Mouse (Mus musculus) MEL-GATA-1-ER (cell line): ENCODE results near the gene Slc5a9.
"Not testable (repeated sequence)": the region's sequence is repeated elsewhere in the genome, so short reads cannot be mapped to it uniquely, and the experiment has no call there.

Experiments
- DNase-seq: peaks from one replicate; pipeline ENCODE4 v3.0.0-alpha.2; 2012; ENCODE audit warnings: low read depth; ENCODE audit errors: extremely low read depth

Slc5a9 gene

DNA sequence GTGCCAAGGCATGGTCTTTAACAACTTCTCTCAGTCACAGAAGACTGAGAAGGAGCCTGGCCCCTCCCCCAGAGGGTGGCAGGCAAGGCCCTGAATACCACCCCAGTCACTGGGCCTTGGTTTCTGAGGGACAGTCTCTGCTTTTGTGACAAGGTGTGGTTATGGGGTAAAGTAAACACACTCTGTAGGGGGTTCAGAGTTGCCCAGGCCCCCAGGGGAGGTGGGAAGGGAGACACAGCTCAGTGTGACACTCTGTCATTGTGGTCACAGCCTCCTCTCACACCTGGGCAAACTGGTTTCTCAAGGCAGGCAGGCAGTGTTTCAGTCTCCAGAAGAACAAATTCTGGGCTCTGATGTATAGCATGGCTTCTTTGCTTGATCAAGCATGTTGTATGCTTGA, at the start of gene Slc5a9:
Gene Slc5a9 (minus strand): TSS at position 144 of the 400 bp plus-strand sequence.
- no peak for DNase-seq

DNA sequence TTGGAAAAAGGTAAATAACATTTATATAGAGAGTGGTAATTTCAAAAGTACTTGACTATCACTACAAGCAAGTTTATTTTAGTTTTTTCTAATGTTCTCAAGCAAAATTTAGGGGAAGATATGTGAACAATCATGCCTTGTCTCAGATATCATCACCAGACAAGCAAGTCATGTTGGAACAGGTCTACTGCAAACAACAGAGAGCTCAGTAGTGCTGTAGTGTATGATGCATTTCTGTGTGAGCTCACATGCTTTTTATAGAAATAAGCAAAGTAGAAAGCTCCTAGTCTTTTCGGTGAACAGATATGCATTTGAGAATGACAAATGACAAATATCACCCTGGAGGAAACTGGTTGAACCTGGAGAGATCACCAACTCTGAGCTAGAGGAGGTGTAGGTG, 16.4 kb upstream of the Slc5a9 start, which contains the start of gene Skint8:
Gene Skint8 (plus strand): TSS at position 301 of the 400 bp plus-strand sequence.
- no peak for DNase-seq

DNA sequence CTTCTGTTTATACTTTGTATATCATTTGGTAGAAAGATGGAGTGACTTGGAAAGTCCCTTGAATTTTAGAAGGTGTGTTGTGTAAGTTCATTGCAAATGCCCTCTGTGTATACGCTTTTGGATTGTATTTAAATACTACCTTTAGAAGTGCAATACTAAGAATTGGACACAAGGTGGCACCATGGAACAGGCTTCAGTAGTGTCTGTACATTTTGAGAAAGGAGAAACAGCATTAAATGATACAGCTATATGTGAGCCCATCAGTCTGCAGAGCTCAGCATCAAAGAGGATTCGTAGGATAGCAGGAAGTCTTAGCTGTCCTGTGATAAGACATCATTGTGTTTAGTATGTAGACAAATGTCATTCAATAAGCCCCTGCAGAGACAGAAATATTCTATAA, 5.2 kb upstream of the Slc5a9 start:
- DNase-seq = peak; percentile 11

DNA sequence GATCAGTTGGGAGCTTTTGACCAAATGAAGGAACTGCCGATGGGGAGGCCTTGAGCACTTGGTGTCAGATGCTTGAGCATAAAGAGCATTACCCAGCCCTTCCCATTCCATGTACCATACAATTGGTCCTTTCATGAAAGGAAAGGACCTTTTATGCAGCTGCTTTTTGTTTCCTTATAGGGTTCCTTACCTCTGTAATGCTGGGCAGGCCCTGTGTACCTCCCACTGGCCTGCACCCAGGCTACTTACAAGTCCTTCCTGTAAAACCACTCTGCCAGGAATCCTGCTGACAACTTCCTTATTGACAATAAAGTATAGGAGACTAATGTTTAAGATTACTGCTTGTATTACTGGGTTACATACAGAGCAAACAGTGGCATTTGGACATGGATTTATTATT, 1.2 kb downstream of the Slc5a9 start:
- DNase-seq = no peak

DNA sequence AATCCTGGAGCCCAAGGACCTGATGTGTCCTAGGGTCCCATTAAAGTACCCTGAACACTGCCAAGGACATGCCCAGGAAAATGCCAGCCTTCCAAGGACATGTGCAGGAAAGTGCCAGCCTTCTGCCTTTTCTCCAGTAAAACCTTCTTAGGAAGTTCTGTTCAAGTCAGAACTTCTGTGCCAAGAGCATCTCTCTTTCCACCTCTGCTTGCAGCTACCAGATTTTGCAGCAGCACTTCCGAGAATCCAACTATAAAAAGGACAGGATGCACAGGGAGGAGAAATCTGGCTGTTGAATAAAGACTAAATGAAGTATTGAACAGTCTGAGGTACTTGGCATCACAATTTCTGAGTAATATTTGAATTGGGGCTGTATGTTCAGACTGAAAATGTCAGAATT, 2.2 kb downstream of the Slc5a9 start:
- DNase-seq = not testable (repeated sequence)

DNA sequence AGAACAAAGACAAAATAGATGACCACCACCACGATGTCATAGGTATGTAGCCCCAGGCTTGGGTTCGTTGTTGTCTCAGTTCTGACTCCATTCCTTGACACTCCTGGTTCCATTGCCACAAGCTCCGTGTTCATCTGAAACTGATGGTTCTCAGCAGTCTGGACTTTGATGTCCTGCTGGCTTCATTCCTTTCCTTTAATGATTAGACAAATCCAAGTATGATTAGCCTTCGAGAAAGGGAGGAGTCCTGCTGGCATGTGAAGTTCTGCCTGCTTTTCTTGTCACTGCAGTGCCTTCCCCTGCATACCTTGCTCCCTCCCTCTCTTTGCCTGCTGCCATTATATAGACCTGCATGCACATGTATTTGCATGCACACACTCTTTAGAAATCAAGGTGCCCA, 4.2 kb downstream of the Slc5a9 start:
- DNase-seq = no peak

DNA sequence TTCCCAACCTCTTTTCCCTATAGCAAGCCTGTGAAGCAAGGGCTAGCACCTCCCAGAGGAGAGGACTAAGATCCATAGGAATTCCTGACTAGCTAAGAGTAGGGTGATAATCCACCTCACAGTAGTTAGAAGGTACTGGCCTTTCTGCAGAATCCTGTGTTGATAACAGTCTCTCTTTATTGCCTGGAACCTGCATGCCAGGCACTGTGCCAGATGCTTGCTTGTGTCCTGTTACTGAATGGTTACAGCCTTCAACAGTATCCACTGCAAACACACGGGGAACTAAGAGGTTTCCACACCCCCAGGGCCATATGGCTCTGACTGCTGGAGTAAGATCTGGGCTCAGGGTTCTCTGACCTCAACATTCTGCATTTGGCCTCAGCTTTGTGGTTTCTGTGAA, 5.0 kb downstream of the Slc5a9 start:
- DNase-seq = no peak

DNA sequence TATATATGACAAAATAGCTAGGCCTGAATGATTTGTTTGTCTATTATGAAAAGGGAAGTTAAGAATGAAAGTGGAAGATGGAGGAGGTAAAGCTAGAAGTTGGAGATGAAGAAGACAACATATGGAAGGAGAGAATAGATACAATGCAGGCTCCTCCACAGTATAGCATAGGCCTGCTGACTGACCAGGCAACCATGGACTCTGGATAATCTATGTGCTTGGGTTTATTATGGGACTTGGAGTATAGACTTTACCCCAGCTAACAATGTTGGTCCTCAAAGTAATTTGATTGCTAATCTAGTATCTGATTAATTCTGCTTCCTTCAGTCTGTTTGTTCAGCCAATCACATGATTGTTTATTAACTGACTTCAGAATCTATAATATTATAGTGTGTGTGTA, 10.6 kb downstream of the Slc5a9 start:
- no peak for DNase-seq

DNA sequence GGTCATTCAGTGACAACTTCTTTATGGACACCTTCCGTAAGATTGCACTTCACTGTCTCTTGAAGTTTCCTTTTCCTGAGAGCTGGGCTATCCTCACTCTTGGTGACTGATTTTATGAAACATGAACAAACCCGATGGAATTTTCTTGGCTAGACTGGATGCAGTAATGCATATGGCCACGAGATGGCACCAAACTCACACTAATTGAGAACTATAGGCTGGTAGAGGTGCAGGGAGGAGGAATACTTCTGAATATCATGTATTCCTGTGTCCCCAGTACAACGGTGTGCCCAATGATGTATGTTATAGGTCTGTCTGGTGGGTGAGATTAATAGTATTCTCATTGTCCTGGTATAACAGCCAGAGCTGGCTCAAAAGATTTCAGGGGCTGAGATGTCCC, 16.1 kb downstream of the Slc5a9 start:
- peak; percentile 24 for DNase-seq

DNA sequence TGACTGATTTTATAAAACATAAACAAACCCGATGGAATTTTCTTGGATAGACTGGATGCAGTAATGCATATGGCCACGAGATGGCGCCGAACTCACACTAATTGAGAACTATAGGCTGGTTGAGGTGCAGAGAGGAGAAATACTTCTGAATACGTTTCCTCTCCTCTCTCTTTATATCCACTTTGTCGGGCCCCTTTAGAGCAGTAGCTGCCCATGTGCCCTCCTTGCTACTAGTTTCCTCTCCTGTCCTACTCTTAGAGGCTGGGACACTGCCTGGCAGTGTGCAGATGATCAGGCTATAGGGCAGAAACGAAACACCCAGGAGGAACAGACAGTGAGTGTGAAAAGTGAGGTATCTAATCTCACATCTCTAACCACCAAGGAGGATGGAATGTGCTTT, 16.7 kb downstream of the Slc5a9 start:
- DNase-seq = peak; percentile 20

DNA sequence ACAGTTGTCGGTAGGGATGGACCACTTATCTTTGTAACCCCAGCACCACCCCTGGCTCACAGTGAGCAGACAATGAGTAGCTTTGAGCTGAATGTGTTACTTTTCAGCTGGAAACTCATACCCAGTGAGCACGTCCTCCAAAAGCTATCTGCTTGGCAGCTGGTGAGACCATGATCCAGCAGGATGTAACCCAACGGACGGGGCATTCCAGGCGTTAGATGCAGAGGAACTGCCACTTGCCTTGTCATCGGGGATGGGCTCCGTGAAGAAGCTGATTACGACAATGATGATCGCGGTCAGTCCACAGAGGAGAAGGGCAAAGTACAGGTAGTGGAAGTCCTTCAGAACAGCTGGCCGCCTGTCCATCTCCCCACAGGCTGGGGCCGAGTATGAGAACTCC, 19.2 kb downstream of the Slc5a9 start:
- DNase-seq = no peak

DNA sequence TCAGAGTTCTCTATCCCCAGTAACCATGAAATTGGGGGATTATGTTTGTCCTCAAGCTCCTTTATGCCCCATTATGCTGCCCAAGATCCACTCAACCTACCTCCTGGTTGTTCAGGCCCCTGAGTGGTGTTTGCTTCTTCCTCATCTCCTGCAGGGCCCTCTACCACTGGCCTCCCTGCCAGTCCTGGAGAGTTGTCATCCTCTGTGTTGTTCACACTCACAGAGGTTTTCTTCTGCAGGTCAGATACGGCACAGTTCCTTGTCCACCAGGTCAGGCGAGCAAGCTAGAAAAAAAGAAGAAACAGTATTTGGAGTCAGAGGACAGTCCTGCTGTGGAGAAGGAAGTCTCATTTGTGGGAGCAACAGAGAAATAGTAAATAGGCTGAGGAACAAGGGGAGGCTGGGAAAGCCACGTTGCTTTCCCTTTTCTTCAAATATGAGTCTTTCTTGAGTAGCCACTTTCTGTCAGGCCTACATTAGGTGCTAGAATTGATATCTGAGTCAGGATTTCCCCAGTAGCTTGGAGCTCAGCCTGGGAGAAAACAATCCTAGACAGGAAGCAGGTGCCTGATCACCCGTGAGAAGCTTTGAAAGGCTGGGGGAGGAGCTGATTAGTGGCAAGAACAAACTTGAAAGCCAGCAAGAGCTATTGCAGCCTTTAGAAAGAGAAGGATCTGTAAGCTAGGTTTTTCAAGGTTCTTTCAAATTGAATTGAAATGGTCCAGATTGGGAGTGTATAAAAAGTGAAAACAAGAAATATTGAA, 22.4 kb downstream of the Slc5a9 start:
- no peak for DNase-seq

DNA sequence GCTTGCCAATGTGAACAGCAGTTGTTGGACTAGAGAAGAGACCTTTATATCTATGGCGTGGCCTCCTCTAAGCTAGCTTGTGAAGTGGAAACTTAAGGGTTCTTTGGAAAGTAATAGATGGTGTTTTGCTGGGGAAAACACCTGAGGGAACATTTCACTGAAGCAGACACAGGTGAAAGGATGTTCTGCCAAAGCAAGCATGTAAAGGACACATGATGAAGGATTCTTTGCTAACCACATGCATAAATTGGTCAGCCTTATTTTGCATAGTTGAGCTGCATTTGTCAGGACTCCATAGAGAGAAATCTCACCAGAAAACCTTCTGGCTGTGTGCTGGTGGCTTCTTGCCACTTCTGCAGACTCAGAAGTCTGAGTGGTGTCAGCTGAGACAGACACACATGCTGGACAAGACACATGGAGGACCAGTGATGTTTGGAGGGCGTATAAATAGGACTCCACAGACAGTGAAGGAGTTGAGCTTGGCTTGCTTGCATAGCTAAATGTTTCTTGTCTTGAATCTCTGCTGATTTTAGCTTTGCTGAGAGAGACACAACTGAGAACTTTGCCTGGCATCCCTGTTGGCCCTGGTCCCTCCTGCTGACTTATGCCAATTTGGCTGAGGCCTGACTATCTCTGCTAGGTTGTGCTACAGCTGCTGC, 34.8 kb downstream of the Slc5a9 start:
- DNase-seq = no peak

DNA sequence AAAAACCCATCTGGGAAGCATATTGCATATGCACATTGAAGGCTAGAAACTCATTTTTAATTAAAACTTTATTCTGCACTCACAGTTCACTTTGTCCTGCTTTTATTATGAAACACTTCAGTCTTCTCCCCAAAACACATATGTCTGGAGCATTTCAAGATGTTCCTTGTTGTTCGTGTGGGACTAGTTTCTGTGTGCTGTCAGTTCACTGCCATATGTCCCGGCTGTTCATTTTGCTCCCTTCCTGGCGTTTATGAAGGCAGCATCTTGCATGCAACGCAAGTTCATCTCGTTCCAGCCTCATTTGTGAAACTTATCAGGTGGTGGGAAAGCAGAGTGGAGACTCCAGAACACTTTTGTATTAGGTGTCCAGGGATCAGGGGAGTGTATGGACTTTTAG, 36.0 kb downstream of the Slc5a9 start:
- no peak for DNase-seq

DNA sequence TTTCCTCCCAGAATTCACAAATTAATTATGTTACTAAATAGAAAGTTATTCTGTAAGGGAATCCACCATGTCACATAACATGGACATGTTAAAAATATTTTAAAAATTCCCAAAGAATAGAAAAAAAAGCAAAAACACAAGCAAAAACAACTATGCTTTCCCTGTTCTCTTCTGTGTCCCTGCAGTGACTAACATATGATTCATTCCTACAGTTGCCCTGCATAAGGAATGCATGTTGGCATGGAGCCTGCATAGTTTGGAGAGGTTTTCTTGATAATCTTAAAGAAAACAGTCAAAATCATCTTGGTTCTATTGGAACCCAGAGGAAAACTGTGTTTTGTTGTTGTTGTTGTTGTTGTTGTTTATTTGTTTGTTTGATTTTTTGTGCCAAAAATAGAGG, 50.1 kb downstream of the Slc5a9 start:
- DNase-seq = no peak

DNA sequence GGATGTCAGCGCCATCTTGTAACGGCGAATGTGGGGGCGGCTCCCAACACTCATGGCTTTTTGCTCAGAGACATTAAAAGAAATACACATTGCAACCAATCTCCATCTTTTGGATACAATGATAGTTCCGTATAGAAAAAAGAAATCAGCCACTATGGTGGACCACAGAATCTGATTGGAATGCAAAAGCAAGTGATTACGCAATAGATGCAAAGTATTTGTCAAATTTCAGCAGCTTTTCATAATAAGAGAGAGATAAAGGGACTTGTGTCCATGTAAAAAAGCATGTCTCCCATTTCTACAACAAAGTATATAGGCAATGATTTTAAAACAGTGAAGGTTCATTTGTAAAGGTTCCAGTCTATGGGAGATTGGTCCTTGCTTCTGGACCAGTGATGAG, 63.8 kb downstream of the Slc5a9 start:
- no peak for DNase-seq
